Mouse (Mus musculus) thymus, adult 2 months (tissue): ENCODE measurements around the gene Gm49383. TPM values are rescaled to one million over a fixed set of nuclear protein-coding genes. Genes with fewer than 3 reads are reported as not detected.
A peak's percentile ranks its signal among the peaks of the same experiment; 100 is the strongest.

ENCODE experiments used
- DNase-seq: peaks from one replicate; pipeline ENCODE4 v3.0.0; 2021
- H3K27ac ChIP-seq: fragments of 200-500 bp; 2 replicates; pipeline ENCODE4 v1.5.1; 2012; ENCODE audit warnings: low read length, control low read depth; ENCODE audit not compliant: control insufficient read depth, insufficient read depth
- H3K27me3 ChIP-seq: fragments of 200-500 bp; 2 replicates; pipeline ENCODE4 v1.6.1; 2012; ENCODE audit warnings: mild to moderate bottlenecking, low read length, moderate library complexity, mixed read lengths; ENCODE audit not compliant: control insufficient read depth, insufficient read depth
- H3K36me3 ChIP-seq: fragments of 200-500 bp; 2 replicates; pipeline ENCODE4 v1.6.1; 2012; ENCODE audit warnings: mild to moderate bottlenecking, low read length, moderate library complexity; ENCODE audit not compliant: control insufficient read depth, insufficient read depth
- H3K4me1 ChIP-seq: fragments of 200-500 bp; replicated peaks from 2 replicates; pipeline ENCODE4 v1.6.1; 2012; ENCODE audit warnings: low read length; ENCODE audit not compliant: control insufficient read depth, insufficient read depth
- H3K4me3 ChIP-seq: fragments of 200-500 bp; 2 replicates; pipeline ENCODE4 v1.5.1; 2012; ENCODE audit warnings: mild to moderate bottlenecking, low read length, control low read depth, moderate library complexity; ENCODE audit not compliant: control insufficient read depth, insufficient read depth
- CTCF ChIP-seq: fragments of 200-500 bp; IDR thresholded peaks from 2 replicates; pipeline ENCODE4 v1.5.1; 2012; ENCODE audit warnings: mild to moderate bottlenecking, control low read depth, low read length, moderate library complexity, borderline replicate concordance; ENCODE audit not compliant: control insufficient read depth, poor library complexity, insufficient read depth; ENCODE audit errors: extremely low read depth
- POLR2A ChIP-seq: fragments of 200-500 bp; IDR thresholded peaks from 2 replicates; pipeline ENCODE4 v1.6.1; 2012; ENCODE audit warnings: mild to moderate bottlenecking, low read length, control low read depth, moderate library complexity; ENCODE audit not compliant: control insufficient read depth, poor library complexity, insufficient read depth; ENCODE audit errors: extremely low read depth
- WGBS: fragments of 180-500 bp; shearing (Covaris S2); methylation state at CpG from one replicate; pipeline ENCODE4 v1.1.7; 2018; 5-methylcytosine and 5-hydroxymethylcytosine counted together
- polyA plus RNA-seq: library from polyadenylated mRNA; depleted of rRNA; stranded (reverse); fragments of >200 nt; gene quantifications from 2 replicates; pipeline ENCODE4 v1.2.3, GENCODE M21; 2012

Gene Gm49383
- polyA plus RNA-seq, 1 experiment, result 5.5 TPM

DNA sequence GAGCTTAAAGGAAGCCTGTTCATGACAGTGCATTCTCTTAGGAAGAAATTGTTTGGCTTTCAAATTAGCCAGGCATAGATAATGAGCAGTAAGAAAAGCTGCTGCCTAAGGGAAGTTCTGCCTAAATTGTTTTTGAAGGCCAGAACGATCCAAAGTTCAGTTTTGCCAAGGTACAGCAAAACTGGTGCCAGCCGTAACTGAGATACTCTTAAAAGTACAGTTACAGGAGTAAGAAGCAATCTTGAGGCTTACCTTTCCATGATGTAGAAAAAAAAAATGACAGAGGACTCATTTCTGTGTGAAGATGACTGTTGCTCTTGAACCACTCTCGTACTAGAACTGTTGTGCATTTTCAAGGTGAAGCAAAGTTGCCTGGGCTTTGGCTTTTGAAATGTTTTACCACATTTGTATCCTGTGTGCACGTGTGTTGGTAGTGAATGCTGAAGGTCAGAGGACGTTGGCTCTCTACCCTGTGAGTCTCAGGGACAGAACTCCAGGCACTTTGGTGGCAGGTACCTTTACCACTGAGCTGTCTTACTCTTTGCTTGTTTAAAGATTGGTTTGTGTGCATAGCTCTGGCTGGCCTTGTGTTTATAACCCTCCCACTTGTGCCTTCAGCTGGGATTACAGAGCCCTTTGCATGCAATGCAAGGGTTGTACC is 10.0 kb downstream of the Gm49383 start:
- Histone ChIP-seq H3K4me1 (peaks cover 10% of the 10 kb centered on the region; the same call in 1 of the 2 replicates), H3K27me3 (no peaks in the 10 kb centered on the region), H3K4me3 (no peak overlapping the region), H3K27ac (no peak overlapping the region), H3K36me3 (peaks cover 18% of the 10 kb centered on the region)
- no peak for DNase-seq
- no peak for TF ChIP-seq CTCF
- WGBS, result 46% methylated on average over 5 of the region's 5 CpGs

DNA sequence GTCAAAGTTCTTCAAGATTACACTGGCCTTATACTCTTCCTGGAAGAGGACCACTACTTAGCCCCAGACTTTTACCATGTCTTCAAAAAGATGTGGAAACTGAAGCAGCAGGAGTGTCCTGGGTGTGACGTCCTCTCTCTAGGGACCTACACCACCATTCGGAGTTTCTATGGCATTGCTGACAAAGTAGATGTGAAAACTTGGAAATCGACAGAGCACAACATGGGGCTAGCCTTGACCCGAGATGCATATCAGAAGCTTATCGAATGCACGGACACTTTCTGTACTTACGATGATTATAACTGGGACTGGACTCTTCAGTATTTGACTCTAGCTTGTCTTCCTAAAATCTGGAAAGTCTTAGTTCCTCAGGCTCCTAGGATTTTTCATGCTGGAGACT is 11.5 kb downstream of the Gm49383 start:
- H3K27ac ChIP-seq, result no peak overlapping the region
- no peak for DNase-seq
- no peak for TF ChIP-seq POLR2A
- TF ChIP-seq CTCF, result no peak
- no peaks in the 10 kb centered on the region for H3K27me3 ChIP-seq
- H3K36me3 ChIP-seq, result peaks cover 12% of the 10 kb centered on the region
- no peak overlapping the region for H3K4me3 ChIP-seq
- peaks cover 10% of the 10 kb centered on the region; the same call in 1 of the 2 replicates for H3K4me1 ChIP-seq
- WGBS, result 86% methylated on average over 7 of the region's 7 CpGs

DNA sequence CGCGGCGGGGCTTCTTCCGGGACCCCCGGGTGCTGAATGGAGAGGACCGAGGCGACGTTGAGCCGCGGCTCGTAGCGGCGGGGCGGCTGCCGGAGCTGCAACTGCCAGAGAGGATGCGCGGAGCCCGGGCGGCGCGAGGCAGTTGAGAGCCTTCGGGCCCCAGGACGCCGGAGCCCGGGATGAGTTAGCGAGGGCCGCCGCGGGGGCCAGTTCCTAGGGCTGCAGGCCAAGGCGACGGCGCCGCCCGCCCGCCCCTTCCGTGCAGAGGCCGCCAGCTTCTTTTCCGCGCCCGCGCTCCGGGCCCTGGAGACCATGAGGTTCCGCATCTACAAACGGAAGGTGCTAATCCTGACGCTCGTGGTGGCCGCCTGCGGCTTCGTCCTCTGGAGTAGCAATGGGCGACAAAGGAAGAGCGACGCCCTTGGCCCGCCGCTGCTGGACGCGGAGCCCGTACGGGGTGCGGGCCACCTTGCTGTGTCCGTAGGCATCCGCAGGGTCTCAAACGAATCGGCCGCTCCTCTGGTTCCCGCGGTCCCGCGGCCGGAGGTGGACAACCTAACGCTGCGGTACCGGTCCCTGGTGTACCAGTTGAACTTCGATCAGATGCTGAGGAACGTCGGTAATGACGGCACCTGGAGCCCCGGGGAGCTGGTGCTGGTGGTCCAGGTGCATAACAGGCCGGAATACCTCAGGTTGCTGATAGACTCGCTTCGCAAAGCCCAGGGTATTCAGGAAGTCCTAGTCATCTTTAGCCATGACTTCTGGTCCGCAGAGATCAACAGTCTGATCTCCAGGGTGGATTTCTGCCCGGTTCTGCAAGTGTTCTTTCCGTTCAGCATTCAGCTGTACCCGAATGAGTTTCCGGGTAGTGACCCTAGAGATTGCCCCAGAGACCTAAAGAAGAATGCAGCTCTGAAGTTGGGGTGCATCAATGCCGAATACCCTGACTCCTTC is 12.3 kb downstream of the Gm49383 start:
- under 1% methylated on average over 85 of the region's 86 CpGs for WGBS
- peak overlapping the region; percentile 97 for H3K4me3 ChIP-seq
- peaks cover 10% of the 10 kb centered on the region for H3K36me3 ChIP-seq
- H3K27me3 ChIP-seq, result no peaks in the 10 kb centered on the region
- DNase-seq, result no peak
- H3K4me1 ChIP-seq, result peaks cover 10% of the 10 kb centered on the region; the same call in 1 of the 2 replicates
- peak overlapping the region; percentile 51; the same call in 1 of the 2 replicates for H3K27ac ChIP-seq
- TF ChIP-seq POLR2A, result no peak
- no peak for TF ChIP-seq CTCF

DNA sequence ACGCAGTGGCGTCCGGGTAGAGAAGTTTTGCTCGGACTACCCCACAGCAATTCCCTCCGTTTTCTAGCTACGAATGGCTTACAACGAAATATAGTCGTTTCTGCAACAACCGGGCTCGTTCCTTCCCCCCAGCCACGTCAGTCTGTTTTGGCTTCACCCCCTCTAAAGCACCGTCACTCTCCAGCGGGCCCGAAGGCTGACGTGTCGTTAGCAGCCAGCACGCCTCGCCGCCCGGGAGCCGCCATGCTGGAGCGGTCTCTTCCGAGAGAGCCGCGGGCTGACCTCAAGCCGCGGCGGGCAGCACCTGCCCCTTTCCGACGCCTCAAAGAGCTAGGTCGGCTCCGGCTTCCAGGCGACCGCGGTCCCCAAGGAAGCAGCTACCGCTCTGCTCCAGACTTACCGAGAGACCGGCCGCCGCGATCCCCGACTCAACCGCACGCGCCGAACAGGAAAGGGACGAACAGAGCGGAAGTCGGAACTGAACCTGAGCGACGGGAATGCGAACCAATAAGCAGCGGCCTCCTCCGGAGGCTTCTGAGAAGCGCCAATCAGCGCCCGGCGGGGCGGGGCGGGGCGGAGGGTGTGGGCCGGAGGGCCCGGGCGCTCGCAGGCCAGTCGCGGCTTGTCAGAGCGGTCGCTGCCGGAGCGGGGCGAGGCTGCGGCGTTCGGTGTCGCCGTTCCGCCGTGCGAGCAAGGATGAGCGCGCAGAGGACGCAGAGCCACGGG is 13.2 kb downstream of the Gm49383 start, which contains the start of the genes Rpl36al and Mgat2:
Rpl36al (minus strand) TSS at position 501 of the 726 bp plus-strand sequence.
Mgat2 (plus strand) TSS at position 575 of the 726 bp plus-strand sequence.
- under 1% methylated on average over 84 of the region's 84 CpGs for WGBS
- TF ChIP-seq CTCF (peak; percentile 43; the same call in 1 of the 2 replicates), POLR2A (peak; percentile 97)
- Histone ChIP-seq H3K27me3 (no peaks in the 10 kb centered on the region), H3K4me3 (peak within 1 kb of the TSS; percentile 97), H3K4me1 (peaks cover 10% of the 10 kb centered on the region; the same call in 1 of the 2 replicates), H3K36me3 (peaks cover 4% of the 10 kb centered on the region), H3K27ac (peak within 1 kb of the TSS; percentile 51)
- DNase-seq, result peak; percentile 99

DNA sequence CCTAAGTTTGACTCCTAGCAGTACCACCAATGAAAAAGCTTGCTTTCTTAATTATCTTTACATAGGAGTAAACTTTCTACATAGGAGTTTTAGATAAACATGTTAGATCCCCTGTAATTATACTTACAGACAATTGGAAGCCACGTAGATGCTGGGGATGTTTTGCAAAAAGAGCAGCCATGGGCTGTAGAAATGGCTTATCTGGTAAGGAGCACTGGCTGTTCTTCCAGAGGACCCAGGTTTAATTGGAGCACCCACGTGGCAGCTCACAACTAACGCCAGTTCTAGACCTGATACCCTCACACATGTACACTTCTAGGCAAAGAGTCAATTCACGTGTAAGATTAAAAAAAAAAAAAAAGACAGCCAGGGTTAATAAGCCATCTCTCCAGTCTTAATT is 15.1 kb downstream of the Gm49383 start:
- Histone ChIP-seq H3K4me3 (no peak overlapping the region), H3K27me3 (no peaks in the 10 kb centered on the region), H3K4me1 (peaks cover 10% of the 10 kb centered on the region; the same call in 1 of the 2 replicates), H3K27ac (no peak overlapping the region), H3K36me3 (peaks cover 4% of the 10 kb centered on the region)
- no peak for TF ChIP-seq POLR2A
- no peak for TF ChIP-seq CTCF
- WGBS, result 95% methylated on average over 4 of the region's 4 CpGs
- no peak for DNase-seq

DNA sequence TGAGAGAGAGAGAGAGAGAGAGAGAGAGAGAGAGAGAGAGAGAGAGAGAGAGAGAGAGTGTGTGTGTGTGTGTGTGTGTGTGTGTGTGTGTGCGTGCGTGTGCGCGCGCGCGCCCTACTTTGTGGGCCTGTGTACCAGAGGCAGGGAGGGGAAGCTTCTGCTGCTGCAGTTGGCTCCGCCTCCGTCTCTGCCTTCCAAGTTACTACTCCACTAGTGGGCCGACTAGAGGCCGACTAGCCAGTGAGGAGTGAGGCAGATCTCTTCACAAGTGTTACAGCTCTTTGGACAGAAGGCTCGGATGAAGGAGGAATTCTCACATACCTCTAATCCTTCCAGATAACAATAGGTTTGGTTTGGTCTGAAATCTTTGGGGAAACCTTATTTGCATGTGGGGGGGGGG is 17.5 kb downstream of the Gm49383 start:
- peaks cover 9% of the 10 kb centered on the region for H3K36me3 ChIP-seq
- H3K27ac ChIP-seq, result no peak overlapping the region
- DNase-seq, result no peak
- TF ChIP-seq POLR2A (no peak), CTCF (no peak)
- peaks cover 4% of the 10 kb centered on the region; the same call in 1 of the 2 replicates for H3K4me1 ChIP-seq
- no peak overlapping the region for H3K4me3 ChIP-seq
- no peaks in the 10 kb centered on the region for H3K27me3 ChIP-seq
- 95% methylated on average over 12 of the region's 12 CpGs for WGBS
